Mouse (Mus musculus) E14TG2a.4 (cell line): Measurements from ENCODE around the gene Hnrnpa2b1.

Experiments
- CTCF ChIP-seq: conservative IDR thresholded peaks from 2 replicates; pipeline ENCODE4 v1.5.1; 2014; ENCODE audit warnings: low read length
- NANOG ChIP-seq: IDR thresholded peaks from 2 replicates; pipeline ENCODE4 v1.6.1; 2014; ENCODE audit warnings: borderline replicate concordance, low read length, mixed read lengths
- POU5F1 ChIP-seq: IDR thresholded peaks from 2 replicates; pipeline ENCODE4 v1.6.1; 2014; ENCODE audit warnings: low read length, borderline replicate concordance

- TF ChIP-seq CTCF = no peak
- no peak for TF ChIP-seq NANOG
- TF ChIP-seq POU5F1 = no peak
Measured at GRCm38 (mm10) chr6:51505671-51506070, 36.0 kb upstream of the Hnrnpa2b1 start.
